Mouse (Mus musculus): ENCODE data around the gene Gad1.

- TF ChIP-seq POLR2A (IDR thresholded peaks at IDR 0.05; ENCODE audit: low read depth, low read length) (no peak), CTCF (IDR thresholded peaks at IDR 0.05; ENCODE audit: extremely low read depth, insufficient read depth, insufficient read length, insufficient replicate concordance) (no peak)
Observed at GRCm38 (mm10) chr2:70562611-70562980, 9.7 kb downstream of the Gad1 start.
